Mouse (Mus musculus) C2C12 (cell line): ENCODE data around the gene Slc22a22.

Source experiments
- CTCF ChIP-seq: IDR thresholded peaks from one replicate; pipeline ENCODE4 v1.5.1; 2011; ENCODE audit not compliant: control insufficient read depth, insufficient read depth, insufficient read length
- FOSL1 ChIP-seq: IDR thresholded peaks from one replicate; pipeline ENCODE4 v1.8.0; 2011; ENCODE audit warnings: mild to moderate bottlenecking, low read length; ENCODE audit not compliant: poor library complexity, insufficient read depth, severe bottlenecking

DNA sequence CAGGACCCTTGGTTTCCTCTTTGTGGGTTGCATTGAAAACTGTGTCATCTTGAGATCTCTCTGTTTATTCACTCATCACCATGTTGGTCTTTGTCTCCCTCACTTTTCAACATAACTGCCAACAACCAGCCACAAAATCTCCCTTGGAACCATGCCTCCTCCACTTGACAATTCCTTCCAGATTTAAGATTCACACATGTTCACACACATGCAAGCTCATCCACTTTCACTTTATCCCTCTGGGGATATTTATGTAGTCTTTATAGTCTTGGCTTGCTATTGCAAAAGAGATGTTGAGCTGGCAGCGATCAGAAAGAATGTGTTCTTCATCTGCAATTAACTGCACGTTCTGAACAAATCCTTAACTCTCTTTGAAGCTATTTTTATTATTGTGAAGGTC is 20.1 kb downstream of the Slc22a22 start:
- TF ChIP-seq FOSL1 (no peak), CTCF (no peak)
